Mouse (Mus musculus) spleen, postnatal 4 days (tissue): ENCODE measurements around the gene Mtg2.
A peak's percentile ranks its signal among the peaks of the same experiment; 100 is the strongest.

Experiments
- DNase-seq, 2 experiments: peaks; one replicate each; pipeline ENCODE4 v3.0.0; 2022; ENCODE audit warnings: low spot score in 2 of 2

Mtg2 gene

GRCm38 (mm10) chr2:180070481-180071453 lies at the start of gene Mtg2:
Mtg2 (plus strand) TSS chr2:180070588.
- DNase-seq = peak; percentile 91 to 97

DNA sequence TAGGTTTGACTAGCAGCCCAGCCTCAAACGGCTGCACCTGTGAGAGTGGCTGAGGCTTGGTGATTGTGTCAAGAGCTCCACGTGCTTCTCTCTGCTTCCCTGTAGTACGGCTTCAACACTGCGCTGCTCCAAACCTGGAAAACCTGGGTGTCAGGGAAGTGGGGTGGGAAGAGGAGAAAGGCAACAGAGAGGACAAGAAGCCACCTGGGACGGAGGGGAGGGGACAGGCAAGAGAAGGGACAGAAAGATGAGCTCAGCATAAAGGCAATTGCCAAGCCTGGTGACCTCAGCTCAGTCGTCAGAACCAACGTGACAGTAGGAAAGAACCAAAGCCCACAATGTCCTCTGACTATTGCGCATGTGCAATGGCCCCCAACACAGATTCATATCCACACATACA lies 49.5 kb upstream of the Mtg2 start:
- DNase-seq = no peak

- no peak for DNase-seq
Measured at GRCm38 (mm10) chr2:180022751-180023150, 47.6 kb upstream of the Mtg2 start.

- DNase-seq = peak; percentile 98 to 99
Measured at GRCm38 (mm10) chr2:180024401-180025098, 45.8 kb upstream of the Mtg2 start, which contains the start of gene Lsm14b. Lsm14b (plus strand) TSS chr2:180024987.

GRCm38 (mm10) chr2:180025135-180025860 lies 45.1 kb upstream of the Mtg2 start:
- DNase-seq = peak; percentile 48 to 83

DNA sequence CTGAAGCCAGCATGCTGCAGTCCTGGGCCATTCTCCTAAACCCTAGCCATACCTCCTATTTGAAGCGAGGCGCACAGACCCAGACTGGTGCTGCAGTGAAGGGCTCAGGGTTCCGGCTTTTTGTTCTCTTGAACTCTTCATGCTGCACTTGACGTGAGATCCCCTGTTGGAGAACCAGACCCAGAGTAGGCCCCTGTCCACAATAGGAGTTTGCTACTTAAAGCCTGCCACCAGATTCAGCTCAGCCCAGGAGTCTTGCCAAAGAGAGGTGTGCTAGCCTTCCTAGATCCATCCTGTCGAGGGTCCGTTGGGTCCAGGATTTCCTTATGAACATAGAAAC lies 44.6 kb upstream of the Mtg2 start:
- no peak for DNase-seq

- no peak for DNase-seq
Measured at GRCm38 (mm10) chr2:180027768-180028167, 42.6 kb upstream of the Mtg2 start.

DNA sequence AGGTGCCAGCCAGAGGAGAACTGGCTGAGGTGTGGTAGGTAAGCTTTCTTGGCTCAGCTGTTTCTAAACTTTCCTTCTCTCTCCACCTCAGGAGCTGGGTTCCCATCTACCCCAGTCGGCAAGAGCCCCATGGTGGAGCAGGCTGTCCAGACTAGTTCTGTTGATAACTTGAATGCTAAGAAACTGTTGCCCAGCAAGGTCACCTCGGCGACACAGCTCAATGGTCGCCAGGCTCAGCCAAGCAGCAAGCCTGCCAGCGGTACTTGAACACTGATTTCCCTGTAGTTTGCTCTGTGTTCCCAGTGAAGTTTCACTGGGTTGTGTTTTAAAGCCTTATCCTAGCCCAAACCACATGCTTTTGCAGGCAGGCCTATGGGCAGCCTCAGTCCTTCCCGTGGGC lies 39.1 kb upstream of the Mtg2 start:
- DNase-seq = no peak

DNA sequence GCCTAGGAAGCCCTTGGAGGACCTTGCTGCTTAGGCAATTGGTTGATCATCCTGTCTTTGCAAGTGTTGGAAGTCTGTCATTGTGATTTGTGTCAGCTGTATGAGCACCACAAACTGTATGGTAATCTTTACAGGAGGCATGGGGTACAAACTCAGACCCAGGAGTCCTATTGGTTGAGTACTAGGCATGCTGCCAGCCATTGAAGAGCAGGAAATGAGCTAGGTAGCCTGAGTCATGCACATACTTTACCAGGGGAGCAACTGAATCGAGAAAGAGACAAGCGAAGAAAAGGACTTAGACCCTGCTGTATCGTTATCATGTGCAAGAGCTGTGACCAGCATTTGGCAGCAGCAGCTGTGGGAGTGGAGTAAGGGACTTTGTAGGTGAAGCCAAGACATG lies 37.5 kb upstream of the Mtg2 start:
- no peak for DNase-seq

- no peak for DNase-seq
Measured at GRCm38 (mm10) chr2:180033956-180034355, 36.4 kb upstream of the Mtg2 start.

DNA sequence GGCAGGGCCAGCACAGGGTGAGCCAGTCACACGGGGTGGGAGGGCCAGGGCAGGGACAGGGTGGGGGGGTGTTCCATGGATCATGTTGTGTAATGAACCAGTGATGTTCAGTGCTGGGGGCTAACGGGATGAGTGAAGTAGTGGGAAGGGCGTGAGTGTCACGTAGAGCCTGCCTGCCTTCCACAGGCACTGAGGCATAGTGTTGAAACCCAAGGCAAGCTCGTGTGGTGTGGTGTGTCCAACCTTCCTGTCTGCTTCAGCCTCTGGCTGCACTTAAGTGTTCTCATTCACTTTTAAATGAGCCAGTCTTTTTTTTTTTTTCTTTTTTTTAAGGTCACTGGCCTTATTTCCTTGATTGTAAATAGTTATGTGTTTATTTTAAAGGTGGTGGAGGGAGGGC lies 35.6 kb upstream of the Mtg2 start:
- no peak for DNase-seq

- no peak for DNase-seq
Measured at GRCm38 (mm10) chr2:180040406-180040805, 30.0 kb upstream of the Mtg2 start.

GRCm38 (mm10) chr2:180041577-180042255 lies 28.7 kb upstream of the Mtg2 start:
- DNase-seq = peak in 1 of 2 experiments; percentile 51

DNA sequence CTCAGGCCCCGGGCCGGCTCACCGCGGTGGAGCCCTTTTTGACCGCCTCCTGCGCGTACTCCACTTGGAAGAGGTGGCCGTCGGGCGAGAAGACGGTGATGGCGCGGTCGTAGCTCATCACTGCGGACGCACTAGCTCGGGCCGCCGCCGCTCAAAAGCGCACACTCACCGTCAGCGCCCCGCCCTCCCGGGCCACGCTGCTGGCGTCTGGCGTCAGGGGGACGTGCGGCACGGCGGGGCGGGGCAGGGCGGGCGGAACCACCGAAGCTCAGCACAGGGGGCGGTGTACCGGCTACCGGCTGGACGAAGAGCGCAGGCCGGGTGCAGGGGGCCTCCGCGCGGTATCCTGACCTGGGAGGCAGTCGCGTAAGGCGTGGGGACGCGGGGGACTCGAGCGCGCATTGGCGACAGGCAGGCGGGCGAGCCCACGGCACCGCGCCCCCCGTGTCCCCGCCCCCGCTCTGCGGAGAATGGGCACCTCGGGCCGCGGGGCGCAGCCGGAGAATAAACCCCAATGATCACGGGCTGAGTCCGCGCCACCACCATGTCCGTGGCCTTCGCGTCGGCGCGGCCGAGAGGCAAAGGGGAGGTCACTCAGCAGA lies 28.0 kb upstream of the Mtg2 start, which contains the start of the genes Psma7 and Ss18l1:
TSS of gene Psma7 (minus strand) at position 178 of the 602 bp plus-strand sequence.
TSS of gene Ss18l1 (plus strand) at position 254 of the 602 bp plus-strand sequence.
- DNase-seq = peak; percentile 91 to 96

DNA sequence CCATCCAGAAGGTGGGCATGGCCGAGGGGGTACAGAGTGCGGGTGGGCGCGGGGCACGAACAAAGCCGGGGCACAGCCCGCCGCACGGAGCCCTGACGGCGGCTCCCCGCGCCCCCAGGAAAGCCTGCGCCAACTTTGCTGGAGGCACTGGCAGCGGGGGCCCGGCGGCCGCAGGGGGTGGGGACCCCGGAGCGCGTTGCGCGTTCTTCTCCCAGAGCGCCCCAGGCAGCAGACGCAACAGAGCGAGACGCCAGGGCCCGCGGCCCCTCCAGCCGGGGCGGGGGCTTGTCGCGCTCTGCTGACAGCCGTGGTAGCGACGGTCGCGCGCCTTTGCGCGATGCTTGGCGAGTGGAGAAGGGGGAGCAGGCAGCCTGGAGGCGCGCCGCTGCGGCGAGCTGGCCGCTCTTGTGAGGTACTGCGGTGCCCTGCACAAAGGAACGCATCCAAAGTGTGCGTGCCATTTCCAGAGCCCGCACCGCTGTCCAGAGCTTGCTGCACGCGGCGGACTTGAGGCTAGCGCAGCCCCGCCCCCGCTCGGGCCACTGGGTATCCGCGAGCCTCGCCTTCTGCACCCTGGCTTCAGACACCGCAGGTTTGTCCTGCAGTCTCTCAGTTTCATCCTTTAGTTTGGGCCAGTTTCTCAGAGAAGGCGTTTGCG lies 27.4 kb upstream of the Mtg2 start:
- peak; percentile 56 to 84 for DNase-seq

DNA sequence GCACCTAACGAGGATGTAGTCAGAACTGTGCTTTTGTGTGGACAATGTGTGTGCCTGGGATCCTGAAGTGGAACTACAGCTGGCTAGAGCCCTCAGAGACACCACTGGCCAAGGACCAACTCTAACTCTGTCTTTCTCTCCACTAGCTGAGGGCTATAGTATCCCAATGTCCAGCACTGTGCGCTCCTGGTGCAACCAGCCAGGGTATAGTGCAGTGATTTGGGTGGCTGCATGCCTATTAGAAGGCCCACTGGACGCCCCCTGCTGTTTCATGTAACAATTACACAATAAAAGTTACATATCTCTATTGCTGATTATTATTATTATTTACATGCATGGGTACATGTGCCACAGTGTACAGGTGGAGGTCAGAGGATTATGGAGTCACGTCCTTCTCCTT lies 25.1 kb upstream of the Mtg2 start:
- no peak for DNase-seq

GRCm38 (mm10) chr2:180047580-180047979 lies 22.8 kb upstream of the Mtg2 start:
- DNase-seq = no peak

- DNase-seq = no peak
Measured at GRCm38 (mm10) chr2:180047980-180048635, 22.3 kb upstream of the Mtg2 start.

DNA sequence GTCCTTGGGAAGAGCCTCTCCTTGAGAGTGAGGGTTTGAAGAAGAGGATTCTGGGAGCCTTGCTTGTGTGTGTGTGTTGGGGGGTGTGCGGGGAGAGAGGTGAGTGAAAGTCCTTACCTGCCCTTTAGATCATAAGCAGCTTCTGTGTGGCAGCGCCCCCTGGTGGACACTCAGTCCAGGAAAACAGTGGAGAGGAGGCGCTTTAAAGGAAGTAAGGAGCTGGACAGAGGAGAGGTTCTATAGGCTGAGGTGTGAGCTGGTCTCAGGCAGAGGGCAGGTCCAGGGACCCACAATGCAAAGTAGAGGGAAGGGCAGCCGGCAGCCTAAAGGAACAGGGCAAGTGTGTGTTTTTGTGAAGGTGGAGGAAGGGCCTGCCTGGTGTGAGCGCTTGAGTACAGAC lies 19.4 kb upstream of the Mtg2 start:
- DNase-seq = peak; percentile 80 to 94
